Mouse (Mus musculus): ENCODE measurements around the gene Slc2a4. TPM values are rescaled to one million over a fixed set of nuclear protein-coding genes. Genes with fewer than 3 reads are reported as not detected.
"Not testable (repeated sequence)": the region's sequence is repeated elsewhere in the genome, so short reads cannot be mapped to it uniquely, and the experiment has no call there.

Slc2a4 gene
- total RNA-seq, 4 experiments from 2014 or later: 3.0 to 4.6 (median 3.8) TPM

GRCm38 (mm10) chr11:69920266-69921031 is 27.5 kb downstream of the Slc2a4 start:
- peak in 1 of 2 experiments; percentile 32 for DNase-seq (ENCODE audit: low spot score in 2 of 2)

GRCm38 (mm10) chr11:69919661-69920265 is 28.2 kb downstream of the Slc2a4 start:
- DNase-seq (ENCODE audit: low spot score in 2 of 2): no peak

DNA sequence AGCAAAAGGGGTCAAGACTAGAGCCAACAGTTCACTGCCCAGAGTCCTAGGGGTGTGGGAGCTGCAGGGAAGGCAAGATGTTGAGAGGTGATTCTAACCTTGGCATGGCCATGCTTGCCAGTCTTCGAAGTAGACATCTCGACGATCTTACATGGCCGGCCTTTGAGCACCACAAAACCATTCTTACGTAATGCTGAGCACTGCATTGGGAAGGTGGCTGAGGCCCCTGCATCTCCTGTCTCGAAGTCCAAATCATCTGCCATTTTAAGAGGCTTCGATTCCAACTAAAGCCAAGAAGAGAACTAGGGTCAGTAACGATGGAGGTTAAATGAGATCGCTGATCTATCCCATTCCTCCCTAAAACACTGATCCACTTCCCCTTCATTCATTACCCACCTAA is 28.9 kb downstream of the Slc2a4 start:
- DNase-seq (ENCODE audit: low spot score in 2 of 2): no peak

GRCm38 (mm10) chr11:69918118-69918517 is 29.9 kb downstream of the Slc2a4 start:
- no peak for DNase-seq (ENCODE audit: low spot score in 2 of 2)

- DNase-seq (ENCODE audit: low spot score in 2 of 2): no peak
These were observed 30.5 kb downstream of the Slc2a4 start for GRCm38 (mm10) chr11:69917379-69917948.

GRCm38 (mm10) chr11:69916652-69917378 is 31.2 kb downstream of the Slc2a4 start:
- DNase-seq (ENCODE audit: low spot score in 2 of 2): not testable (repeated sequence)

GRCm38 (mm10) chr11:69915667-69916627 is 32.0 kb downstream of the Slc2a4 start:
- DNase-seq (ENCODE audit: low spot score in 2 of 2): no peak

GRCm38 (mm10) chr11:69914917-69915430 is 33.0 kb downstream of the Slc2a4 start:
- DNase-seq (ENCODE audit: low spot score in 2 of 2): no peak

DNA sequence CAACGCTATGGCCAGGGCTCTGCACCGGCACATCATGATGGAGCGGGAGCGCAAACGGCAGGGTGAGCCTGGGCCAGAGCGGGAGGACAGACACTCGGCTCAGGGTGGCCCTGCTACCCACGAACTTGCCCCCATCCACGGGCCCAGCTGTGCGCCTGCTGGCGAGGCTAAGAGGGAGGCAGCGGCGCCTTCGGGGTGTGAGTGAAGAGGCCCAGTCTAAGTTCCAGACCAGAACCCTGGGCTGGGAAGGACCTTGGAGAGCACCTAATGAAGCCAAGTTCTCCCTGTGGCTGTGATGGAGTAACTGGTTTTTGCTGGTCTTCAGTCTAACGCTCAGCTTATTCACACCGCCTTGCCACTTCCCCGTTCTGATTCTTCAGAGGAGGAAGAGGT is 33.6 kb downstream of the Slc2a4 start:
- DNase-seq (ENCODE audit: low spot score in 2 of 2): no peak

- peak; percentile 91 to 92 for DNase-seq (ENCODE audit: low spot score in 2 of 2)
These were observed 34.2 kb downstream of the Slc2a4 start, which contains the start of gene Gps2 for GRCm38 (mm10) chr11:69913554-69914371. Gene Gps2 (plus strand): TSS chr11:69913888.

DNA sequence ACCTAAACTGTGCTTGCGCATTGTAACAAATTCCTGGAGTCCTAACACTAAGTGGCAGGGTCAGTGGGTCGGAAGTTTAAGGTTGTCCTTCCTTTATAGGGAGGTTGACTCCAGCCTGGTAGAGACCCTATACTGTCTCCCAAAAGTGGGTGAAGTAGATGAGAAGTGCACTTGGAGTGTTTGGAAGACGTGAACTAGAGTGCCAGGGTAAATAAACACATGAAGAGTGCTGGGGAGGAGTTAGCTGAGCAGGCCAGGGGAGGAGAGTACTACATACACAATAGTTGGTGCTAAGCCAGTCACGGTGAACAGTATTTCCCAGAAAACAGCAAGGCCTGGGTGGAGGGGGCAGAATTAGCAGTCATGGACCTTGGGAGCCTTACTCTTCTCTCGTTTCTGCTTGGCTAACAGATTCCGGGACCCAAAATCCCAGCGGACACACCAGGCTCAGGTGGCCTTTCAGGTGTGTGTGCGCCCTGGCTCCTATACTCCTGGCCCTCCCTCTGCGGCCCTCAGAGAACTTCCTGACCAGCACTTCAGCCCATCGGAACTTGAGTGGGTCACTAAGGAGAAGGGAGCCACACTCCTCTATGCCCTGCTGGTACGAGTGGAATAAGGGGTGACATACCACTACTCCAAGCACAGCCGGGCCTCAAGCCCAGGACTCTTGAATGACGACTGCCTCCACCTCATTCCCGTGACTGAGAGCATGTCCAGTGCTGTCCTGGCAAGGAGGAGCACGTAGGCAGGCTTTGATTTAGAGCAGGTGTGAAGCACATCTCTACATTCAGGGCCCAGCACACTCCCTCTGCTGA is 35.1 kb downstream of the Slc2a4 start:
- no peak for DNase-seq (ENCODE audit: low spot score in 2 of 2)

GRCm38 (mm10) chr11:69911701-69912100 is 36.3 kb downstream of the Slc2a4 start:
- DNase-seq (ENCODE audit: low spot score in 2 of 2): no peak

GRCm38 (mm10) chr11:69910781-69911560 is 37.0 kb downstream of the Slc2a4 start:
- no peak for DNase-seq (ENCODE audit: low spot score in 2 of 2)

DNA sequence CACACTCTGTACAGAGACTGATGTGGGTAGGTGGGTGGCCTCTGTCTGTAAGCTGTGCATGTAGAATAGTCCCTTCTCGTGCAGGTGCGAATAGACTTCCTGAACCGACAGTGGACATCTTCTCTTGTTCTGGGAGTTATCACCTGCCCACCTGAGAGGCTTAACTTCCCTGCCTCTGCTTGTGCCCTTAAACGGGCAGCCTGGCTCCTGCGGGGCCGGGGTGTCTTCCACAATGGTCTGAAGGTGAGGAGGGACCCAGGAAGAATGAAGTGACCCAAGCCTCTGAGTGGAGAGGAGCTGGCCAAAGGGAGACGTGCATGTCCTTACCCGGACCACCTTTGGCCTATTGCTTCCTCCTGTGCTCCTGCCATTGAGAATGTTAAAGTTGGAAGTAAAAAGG is 37.8 kb downstream of the Slc2a4 start:
- DNase-seq (ENCODE audit: low spot score in 2 of 2): no peak

- no peak for DNase-seq (ENCODE audit: low spot score in 2 of 2)
These were observed 38.8 kb downstream of the Slc2a4 start for GRCm38 (mm10) chr11:69909174-69909573.

- no peak for DNase-seq (ENCODE audit: low spot score in 2 of 2)
These were observed 39.3 kb downstream of the Slc2a4 start for GRCm38 (mm10) chr11:69908645-69909044.

GRCm38 (mm10) chr11:69904311-69904710 is 43.7 kb downstream of the Slc2a4 start:
- DNase-seq (ENCODE audit: low spot score in 2 of 2): no peak

GRCm38 (mm10) chr11:69902972-69903371 is 45.0 kb downstream of the Slc2a4 start:
- no peak for DNase-seq (ENCODE audit: low spot score in 2 of 2)

Measured in layer of hippocampus, adult 8-10 months (tissue).